Mouse (Mus musculus) lung, postnatal 4 days (tissue): ENCODE data around the gene Gm9913.

ENCODE experiments used
- DNase-seq, 2 experiments: peaks; one replicate each; pipeline ENCODE4 v3.0.0; 2021

The Gm9913 gene

GRCm38 (mm10) chr2:125498216-125498615 lies 6.7 kb upstream of the Gm9913 start:
- DNase-seq = no peak

DNA sequence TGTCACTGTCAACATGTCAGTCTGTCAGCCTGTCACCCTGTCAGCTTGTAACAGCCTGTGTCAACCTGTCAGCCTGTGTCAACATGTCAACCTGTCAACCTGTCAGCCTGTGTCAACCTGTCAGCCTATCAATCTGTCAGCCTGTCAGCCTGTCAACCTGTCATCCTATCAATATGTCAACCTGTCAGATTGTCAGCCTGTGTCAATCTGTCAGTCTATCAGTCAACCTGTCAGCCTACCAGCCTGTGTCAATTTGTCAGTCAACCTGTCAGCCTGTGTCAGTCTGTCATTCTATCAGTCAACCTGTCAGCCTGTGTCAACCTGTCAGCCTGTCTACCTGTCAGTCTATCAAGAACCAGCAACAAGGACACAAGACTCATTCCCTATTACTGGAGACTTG lies 3.4 kb upstream of the Gm9913 start:
- no peak for DNase-seq

GRCm38 (mm10) chr2:125505746-125506315 lies 942 bp downstream of the Gm9913 start:
- peak in 1 of 2 experiments; percentile 81 for DNase-seq

GRCm38 (mm10) chr2:125506316-125507054 lies 1.6 kb downstream of the Gm9913 start:
- DNase-seq = peak in 1 of 2 experiments; percentile 91

DNA sequence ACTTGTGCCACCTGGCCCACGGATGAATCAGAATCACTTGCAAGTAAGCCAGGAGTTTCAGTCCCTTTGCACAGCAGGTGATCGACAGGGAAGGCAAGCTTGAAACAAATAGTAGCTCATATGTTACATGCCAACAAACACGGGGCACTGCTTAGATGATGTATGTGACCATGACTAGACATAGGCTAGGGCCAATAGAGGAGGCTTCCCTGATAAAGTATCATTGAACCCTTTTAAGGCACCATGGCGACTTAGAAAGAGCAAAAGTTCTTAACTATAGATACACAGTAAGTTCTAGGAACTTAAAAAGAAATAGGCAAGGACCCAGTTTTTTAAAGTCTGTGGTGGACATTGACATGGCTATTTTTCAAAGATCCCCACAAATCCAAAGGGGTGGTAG lies 3.0 kb downstream of the Gm9913 start, which contains the start of gene Fbn1:
Fbn1 (minus strand) TSS at position 101 of the 400 bp plus-strand sequence.
- DNase-seq = no peak

DNA sequence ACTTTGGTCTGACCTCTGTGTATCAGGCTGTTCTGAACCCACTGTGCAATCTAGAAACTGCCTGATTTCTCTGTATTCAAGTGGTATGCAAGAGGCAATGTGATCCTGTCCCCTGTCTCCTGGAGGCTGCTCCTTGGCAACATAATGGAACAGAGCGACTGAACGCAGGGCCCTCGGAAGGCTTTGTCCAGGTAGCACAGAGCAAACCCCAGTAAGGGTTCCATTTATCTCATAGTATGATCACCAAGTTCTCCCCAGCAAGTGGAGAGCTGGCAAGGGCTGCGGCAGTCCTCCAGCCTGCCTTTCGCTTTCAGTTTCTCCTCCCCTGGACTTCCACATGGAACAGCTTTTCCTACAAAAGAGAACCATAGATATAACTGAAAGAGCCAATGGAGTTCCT lies 3.5 kb downstream of the Gm9913 start:
- no peak for DNase-seq

DNA sequence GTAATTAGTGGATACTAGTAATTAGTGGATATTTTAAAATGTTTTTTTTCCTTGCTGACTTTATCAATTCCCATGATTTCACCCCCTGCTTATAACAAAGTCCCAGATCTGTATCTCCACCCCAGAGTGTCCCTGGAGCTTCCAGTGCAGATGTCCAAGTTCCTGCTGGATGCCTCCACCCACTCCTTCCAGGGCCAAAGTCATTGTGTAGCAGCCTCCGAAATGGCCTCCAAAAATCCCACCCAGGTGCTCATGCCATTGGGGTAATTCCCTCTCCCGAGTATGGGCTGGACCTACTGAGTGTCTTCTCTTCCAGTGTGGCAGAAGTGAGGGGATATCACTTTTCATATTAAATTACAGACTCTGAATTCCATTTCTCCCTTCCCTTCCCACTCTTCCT lies 5.9 kb downstream of the Gm9913 start:
- no peak for DNase-seq

DNA sequence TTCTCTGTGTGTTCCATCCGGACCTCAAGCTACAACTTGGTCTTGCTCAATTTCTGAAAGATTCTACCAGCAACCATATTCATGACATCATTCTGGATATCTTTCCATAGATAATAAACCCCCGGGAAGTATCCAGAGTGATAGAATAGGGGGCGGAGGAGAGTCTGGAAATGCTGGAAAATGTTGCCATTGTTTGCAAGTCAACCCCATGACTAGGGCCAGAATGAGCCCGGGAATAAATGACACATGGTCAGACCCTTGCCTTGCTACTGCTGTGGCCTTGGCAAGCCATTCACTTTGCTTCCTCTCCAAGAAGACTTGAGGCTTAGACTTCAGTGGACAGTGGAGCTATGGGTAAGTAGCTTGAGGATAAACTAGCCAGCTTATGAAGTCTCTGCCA lies 7.0 kb downstream of the Gm9913 start:
- no peak for DNase-seq

GRCm38 (mm10) chr2:125512544-125512943 lies 7.7 kb downstream of the Gm9913 start:
- DNase-seq = no peak

DNA sequence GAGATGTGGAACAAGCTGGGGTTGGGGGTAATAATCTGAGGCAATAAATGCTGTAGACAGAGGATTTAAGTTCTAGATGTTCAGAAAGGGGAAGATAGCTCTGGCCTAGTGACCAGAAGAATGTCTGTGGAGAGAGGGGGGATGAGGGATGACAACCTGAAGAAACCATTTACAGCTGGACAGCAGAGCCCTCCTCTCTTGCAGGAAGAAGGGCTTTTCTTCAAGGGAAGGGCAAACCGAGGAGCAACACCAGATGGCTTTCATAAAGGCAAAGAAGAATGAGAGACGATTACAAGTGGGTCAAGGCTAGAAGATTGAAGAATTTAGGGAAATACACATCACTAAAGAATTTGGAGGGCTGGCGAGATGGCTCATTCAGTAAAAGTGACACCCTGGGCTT lies 9.5 kb downstream of the Gm9913 start:
- no peak for DNase-seq

DNA sequence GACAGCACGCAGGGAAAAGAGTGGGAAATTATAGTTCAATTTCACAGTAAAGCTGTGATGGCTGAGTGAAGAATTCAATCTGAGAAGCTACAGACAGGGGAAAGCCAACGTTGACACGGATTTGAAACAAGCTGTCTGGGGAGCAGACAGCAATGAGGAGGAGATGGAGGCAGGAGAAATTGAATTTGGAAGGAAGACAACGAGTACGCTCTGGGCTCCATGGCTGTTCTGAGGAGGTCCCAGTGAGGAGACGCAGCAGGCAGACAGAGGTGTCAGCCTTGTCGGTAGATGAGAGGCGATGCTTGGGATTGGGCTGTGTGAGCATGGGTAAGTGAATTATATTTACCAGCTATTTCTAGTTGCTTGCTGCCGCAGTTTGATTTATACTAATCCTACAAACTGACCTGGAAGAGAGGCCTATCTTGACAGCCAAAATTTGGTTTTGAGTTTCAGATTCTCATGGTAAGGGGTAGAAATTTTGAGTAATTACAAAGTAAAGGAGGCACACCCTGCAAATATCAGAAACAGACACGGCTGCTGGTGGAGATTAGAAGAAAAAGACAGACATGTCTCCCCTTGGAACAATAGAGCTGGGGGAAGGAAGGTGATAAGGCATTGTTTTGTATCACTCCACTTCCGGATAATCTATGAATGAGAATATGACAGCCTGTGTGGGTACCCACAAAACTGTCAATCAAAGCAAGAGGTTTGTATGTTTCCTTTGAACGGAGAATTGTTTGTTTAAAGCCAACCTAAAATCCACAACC lies 10.6 kb downstream of the Gm9913 start:
- peak in 1 of 2 experiments; percentile 32 for DNase-seq

DNA sequence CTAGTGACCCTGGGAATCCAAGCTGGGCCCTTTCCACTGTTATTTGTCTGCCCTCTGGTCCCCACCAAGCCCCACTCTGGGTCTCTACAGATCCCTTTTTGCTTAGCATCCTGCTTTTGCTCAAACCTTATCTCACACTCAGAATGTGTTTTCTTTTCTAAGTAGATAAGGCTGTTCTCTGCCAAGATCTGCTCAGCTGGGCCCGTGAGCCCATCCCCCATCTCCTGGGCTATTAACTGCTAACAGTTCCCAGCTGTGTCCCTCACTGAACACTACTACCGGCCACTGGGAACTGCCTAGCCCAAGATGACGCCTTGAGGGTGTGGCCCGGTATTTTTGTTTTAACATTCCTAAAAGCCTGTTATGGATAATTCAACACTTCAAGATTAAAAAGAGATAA lies 11.7 kb downstream of the Gm9913 start:
- DNase-seq = peak; percentile 64 to 84

DNA sequence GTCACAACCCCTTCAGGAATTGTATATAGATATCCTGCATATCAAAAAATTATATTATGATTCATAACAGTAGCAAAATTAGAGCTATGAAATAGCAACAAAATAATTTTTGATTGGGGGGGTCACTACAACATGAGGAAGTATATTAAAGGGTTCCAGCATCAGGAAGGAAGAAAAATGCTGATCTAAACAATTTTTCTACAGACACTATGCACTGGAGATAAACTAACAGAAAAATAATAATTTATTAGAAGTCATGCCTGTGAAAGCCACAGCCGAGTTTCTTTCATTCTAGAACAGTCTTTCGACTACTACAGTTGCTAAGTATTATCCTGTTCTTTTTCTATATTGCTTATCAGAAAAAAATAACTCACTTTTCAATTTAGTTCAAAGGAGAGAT lies 20.6 kb downstream of the Gm9913 start:
- no peak for DNase-seq

GRCm38 (mm10) chr2:125526566-125526965 lies 21.7 kb downstream of the Gm9913 start:
- DNase-seq = no peak

GRCm38 (mm10) chr2:125530665-125531064 lies 25.8 kb downstream of the Gm9913 start:
- peak in 1 of 2 experiments; percentile 12 for DNase-seq

- no peak for DNase-seq
These were observed 34.8 kb downstream of the Gm9913 start for GRCm38 (mm10) chr2:125539640-125540039.

GRCm38 (mm10) chr2:125540579-125540978 lies 35.7 kb downstream of the Gm9913 start:
- no peak for DNase-seq

DNA sequence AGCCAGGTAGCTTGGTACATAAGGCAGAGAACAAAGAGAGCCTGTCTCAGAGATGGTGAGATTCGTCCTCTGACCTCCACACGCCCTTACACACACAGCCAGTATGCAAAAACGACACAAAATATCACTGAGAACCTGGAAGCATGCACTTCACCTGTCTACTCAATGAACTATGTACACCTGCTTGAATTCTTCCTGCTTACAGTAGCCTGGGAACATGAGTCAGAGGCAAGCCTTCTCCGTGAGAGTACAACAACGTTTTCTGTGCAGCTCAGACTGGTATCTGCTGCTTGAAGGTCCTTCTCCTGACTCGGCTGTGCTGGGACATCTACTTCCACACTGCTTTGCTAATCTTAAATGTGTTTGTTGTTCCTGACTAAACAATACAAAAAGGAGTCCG lies 36.6 kb downstream of the Gm9913 start:
- no peak for DNase-seq

DNA sequence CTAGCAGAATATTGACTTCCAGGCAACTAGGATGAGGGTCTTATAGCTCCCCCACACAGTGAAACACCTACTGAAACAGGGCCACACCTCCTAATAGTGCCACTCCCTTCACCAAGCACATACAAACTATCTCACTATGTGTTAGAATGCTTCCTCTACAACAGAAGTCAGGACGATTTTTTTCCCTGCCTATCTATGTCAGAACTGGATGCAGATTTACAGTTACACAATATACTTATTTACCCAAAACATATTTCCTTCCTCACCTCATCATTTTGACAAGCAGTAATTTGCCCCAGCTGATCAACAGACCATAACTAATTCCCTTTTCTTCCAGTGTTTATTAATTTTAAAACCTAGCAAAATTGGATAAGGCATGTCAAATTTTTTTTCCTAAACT lies 38.8 kb downstream of the Gm9913 start:
- no peak for DNase-seq

DNA sequence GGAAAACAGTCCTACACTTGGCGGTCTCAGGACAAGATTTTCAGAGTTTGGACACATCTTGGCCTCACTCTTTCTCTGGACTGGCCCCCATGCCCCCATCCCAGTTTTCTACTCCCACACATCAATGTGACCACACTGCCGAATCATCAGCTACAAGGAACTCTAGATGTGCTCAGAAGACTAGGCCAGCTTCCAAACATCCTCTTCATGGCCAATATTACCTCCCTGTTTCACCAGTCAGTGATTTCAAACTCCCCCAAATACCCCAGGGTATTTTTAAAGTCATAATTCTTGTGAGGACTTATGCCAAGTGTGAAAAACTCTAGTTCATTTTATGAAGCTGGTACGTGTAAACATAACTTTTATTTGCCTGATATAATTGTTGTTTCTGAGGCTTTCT lies 40.1 kb downstream of the Gm9913 start:
- DNase-seq = no peak

GRCm38 (mm10) chr2:125548806-125549578 lies 44.1 kb downstream of the Gm9913 start:
- DNase-seq = no peak

GRCm38 (mm10) chr2:125555830-125556229 lies 50.9 kb downstream of the Gm9913 start:
- no peak for DNase-seq
